Mouse (Mus musculus) effector memory CD4-positive, alpha-beta T cell, adult 7 months (primary cell): ENCODE measurements around the gene Crtap. TPM values are rescaled to one million over a fixed set of nuclear protein-coding genes. Genes with fewer than 3 reads are reported as not detected.

Source experiments
- polyA plus RNA-seq: library from polyadenylated mRNA; unstranded; fragments of 100-300 nt; shearing (Covaris generic); gene quantifications from one replicate; pipeline ENCODE4 v1.2.1, GENCODE M21; 2017

Gene Crtap
- 7.2 TPM for polyA plus RNA-seq

DNA sequence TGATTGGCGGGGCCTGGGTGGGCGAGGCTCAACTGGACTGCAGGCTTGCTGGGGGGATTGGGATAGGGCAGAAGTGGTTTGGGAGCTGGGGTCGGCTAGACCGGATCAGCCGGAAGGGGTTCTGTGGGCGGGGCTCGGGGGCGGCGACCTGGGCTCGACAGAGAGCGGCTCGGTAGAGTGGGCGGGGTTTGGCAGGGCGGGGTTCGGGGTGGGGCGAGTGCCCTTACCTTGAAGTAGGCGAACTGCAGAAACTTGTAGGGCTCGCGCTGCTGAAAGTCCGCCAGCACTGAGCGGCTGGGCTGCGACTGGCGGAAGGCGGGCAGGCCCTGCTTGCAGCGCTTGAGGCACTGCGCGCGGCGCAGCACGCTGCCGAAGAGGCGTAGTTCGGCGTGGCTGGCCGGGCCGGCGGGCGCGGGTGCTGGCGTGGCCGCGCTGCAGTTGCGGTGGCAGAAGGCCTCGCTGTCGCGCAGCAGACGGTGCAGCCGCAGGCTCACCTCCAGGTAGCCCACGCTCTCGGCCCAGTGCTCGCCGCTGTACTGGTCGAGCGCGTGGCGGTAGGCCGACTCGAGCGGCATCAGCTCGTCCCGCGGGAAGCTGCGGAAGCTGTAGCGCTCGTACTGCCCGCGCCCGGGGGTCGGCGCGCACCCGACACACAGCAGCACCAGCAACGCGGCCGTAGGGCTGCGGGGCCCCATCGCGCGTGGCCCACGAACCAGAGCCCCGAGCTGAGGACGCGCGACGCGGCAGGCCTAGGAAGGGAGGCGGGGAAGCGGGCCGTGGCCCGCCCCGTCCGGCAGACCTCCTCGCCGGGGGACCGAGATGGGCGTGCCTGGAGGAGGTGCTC lies at the start of gene Crtap:
TSS of gene Crtap (minus strand) at position 771 of the 844 bp plus-strand sequence.

DNA sequence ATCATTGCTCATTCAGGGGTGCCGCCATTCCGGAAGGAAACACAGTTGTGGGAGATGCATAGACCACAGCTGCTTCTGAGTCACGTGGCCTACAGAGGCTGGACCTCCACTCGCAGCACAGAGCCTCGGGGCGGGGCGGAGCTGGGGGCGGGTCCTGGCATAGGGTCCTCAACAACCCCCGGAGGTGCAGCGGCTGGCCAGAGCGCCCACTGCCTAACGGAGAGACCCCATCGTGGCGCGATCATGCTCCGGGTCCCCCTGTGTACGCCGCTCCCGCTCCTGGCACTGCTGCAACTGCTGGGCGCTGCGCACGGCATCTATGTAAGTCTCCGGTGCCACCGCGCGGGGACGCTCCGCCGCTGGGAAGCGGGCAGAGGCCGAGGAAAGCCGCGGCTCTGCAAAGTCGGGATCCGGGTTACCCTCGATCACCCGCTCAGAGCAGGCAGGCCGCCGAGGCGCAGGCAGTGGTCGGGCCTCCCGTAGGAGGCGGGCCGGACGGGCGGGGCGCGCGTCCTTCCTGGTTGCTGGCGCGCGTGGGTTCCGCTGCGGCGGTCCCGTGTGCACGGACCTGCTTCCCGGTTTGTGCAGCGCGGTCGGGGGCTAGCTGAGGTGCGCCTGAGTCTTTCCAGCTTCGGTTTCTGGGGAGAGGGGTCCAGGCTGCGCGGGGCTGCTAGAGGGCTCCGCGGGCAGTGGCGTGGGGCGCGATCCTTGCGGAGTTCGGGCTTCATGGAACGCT lies 10.6 kb upstream of the Crtap start, which contains the start of the genes Glb1 and Tmppe:
TSS of gene Glb1 (plus strand) at position 128 of the 736 bp plus-strand sequence.
TSS of gene Tmppe (plus strand) at position 157 of the 736 bp plus-strand sequence.

DNA sequence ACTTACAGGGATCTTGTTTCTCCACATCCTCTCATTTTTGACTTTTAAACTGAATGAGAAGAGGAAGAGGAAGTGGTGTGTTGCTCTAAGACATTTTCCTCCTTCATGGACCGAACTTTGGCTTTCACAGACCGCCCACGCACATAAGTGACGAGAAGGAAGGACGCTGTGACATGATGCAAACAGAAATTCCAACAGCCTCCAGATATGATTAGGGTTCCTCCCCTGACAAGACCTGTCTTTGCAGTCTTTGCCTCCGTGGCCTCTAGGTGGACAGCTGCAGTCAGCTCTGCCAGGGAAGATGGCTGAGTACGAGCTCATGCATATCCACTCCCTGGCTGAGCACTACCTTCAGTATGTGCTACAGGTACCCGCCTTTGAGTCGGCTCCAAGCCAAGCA lies 60.6 kb downstream of the Crtap start, which contains the start of gene Bcl2a1c:
TSS of gene Bcl2a1c (plus strand) at position 281 of the 400 bp plus-strand sequence.

Other genes with a start within 250 kb of the Crtap start
- gene Bcl2a1c, start 60.5 kb downstream of the Crtap start, polyA plus RNA-seq = 19.5 TPM
- 18.5 TPM for gene Glb1, start 10.4 kb upstream of the Crtap start, polyA plus RNA-seq
- gene Tmppe, start 10.4 kb upstream of the Crtap start, polyA plus RNA-seq = 9.2 TPM
- 0.65 TPM for gene Ccr4, start 114.2 kb upstream of the Crtap start, polyA plus RNA-seq
- not detected for gene C130032M10Rik, start 125.0 kb upstream of the Crtap start, polyA plus RNA-seq
- gene Trim71, start 173.7 kb upstream of the Crtap start, polyA plus RNA-seq = 0.04 TPM
- gene Cnot10, start 249.5 kb upstream of the Crtap start, polyA plus RNA-seq = 52.9 TPM